Mouse (Mus musculus) left cerebral cortex, adult 2 months (tissue): ENCODE measurements around the gene Ak9. TPM values are rescaled to one million over a fixed set of nuclear protein-coding genes. Genes with fewer than 3 reads are reported as not detected.

ENCODE experiments used
- DNase-seq, 2 experiments: peaks; one replicate each; pipeline ENCODE4 v3.0.0; 2021 to 2022; ENCODE audit warnings: low spot score in 2 of 2, mixed read lengths in 1 of 2; ENCODE audit errors: extremely low spot score in 1 of 2
- H3K27ac ChIP-seq: fragments of 200-600 bp; 2 replicates; pipeline ENCODE4 v1.8.1; 2022
- H3K4me3 ChIP-seq: fragments of 200-600 bp; 2 replicates; pipeline ENCODE4 v1.8.1; 2022
- CTCF ChIP-seq: fragments of 200-600 bp; IDR thresholded peaks from 2 replicates; pipeline ENCODE4 v1.8.1; 2022; ENCODE audit warnings: antibody characterized with exemption, mild to moderate bottlenecking, moderate library complexity
- intact Hi-C: fragments of 180-260 bp; cut with DNase I; formaldehyde crosslinking; loops from one replicate; pipeline ENCODE4 v1.15.1; 2025
- long read RNA-seq, 2 experiments: library from polyadenylated mRNA; stranded (forward); transcript quantifications; one replicate each; pipeline ENCODE4 v2.0.0; 2021; ENCODE audit warnings: borderline mapping rate in 2 of 2
- total RNA-seq, 2 experiments: library from RNA; stranded (reverse); gene quantifications; 2 replicates each; pipeline ENCODE4 v1.2.3; 2021

Ak9 gene
- under 1 TPM; 0.05 to 0.07 TPM for total RNA-seq
- long read RNA-seq, experiment 1, partial matches to known transcripts = 0 of 1 reads
- long read RNA-seq, experiment 1, other reads (novel, unspliced or antisense) = 1 of 1 reads
- long read RNA-seq, experiment 2 = 0 reads

- peak; percentile 81 to 87 for DNase-seq
- H3K27ac ChIP-seq = peak within 1 kb of the TSS; percentile 74
- peak; percentile 84 for TF ChIP-seq CTCF
- intact Hi-C loops = loop anchor here (1.0 to 5.0 kb wide), 3 partner anchors 98 to 386 kb away; partner anchors contain the start of gene Cd164
- H3K4me3 ChIP-seq = peak within 1 kb of the TSS; percentile 87
These were observed at the start of gene Ak9 for GRCm38 (mm10) chr10:41303639-41304444. TSS of gene Ak9 (plus strand) at chr10:41303980.

DNA sequence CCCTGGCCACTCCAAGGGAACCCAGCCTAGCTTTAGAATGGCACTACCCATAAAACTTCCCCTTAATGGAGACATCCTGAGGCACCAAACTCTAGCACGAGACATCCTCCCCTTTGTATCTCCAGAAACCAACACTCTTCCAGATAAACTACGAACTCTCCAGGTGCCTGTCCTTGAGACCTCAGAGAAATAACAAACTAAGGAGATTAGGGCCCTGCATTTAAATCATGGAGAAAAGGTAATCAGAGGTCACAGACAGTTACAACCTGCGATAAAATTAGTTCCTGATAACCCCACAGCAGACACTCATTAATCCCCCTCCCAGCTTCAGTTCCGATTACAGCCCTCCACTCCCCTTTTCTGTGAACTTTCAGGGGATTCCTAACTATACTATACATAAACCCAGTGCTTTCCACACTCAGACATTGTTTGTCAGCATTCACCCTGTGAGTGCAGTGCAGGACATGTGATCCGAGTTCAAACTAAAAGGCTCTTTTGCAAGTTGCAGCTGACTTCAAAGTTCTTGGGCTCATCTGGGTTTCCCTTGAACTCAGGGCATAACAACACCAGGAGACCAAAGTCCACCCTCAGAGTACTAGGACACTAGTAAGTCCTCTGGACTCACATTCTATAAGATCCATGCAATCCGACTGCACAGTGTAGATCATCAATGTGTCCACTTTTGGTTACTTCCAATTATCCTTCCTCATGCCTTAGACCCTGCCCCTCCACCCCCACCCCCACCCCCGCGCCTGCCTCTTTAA, 43.4 kb upstream of the Ak9 start:
- intact Hi-C loops = no loop called here
- DNase-seq = no peak
- no peak for TF ChIP-seq CTCF
- Histone ChIP-seq H3K27ac (no peak overlapping the region), H3K4me3 (no peak overlapping the region)

DNA sequence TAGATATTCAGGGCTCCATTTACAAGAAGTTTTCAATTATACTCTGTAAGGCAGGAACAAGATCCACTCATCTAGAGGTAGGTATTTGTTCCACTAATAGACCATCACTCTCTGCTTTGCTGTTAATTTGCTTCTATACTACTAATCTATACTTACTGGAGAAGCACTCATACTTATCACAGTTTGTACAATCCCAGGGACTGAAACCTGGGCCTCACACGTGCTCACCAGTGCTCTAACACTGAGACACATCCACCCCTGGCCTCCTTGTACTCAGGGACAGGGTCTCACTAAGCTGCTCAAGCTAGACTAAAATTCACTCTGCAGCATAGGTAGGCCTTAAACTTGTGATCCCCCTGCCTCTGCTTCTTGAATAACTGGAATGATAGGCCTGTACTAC, 42.6 kb upstream of the Ak9 start:
- DNase-seq = no peak
- TF ChIP-seq CTCF = no peak
- intact Hi-C loops = no loop called here
- Histone ChIP-seq H3K4me3 (no peak overlapping the region), H3K27ac (no peak overlapping the region)

- H3K27ac ChIP-seq = no peak overlapping the region
- intact Hi-C loops = no loop called here
- TF ChIP-seq CTCF = peak; percentile 9; the same call in 1 of the 2 replicates
These were observed 41.9 kb upstream of the Ak9 start for GRCm38 (mm10) chr10:41261889-41262288.

GRCm38 (mm10) chr10:41271860-41272259, 31.9 kb upstream of the Ak9 start:
- intact Hi-C loops = loop anchor here (5.0 kb wide), 1 partner anchor 270 kb away; no protein-coding TSS in a partner anchor

More at GRCm38 (mm10) chr10:41261889-41262288, 41.9 kb upstream of the Ak9 start:
- no peak for DNase-seq
- no peak overlapping the region for H3K4me3 ChIP-seq

DNA sequence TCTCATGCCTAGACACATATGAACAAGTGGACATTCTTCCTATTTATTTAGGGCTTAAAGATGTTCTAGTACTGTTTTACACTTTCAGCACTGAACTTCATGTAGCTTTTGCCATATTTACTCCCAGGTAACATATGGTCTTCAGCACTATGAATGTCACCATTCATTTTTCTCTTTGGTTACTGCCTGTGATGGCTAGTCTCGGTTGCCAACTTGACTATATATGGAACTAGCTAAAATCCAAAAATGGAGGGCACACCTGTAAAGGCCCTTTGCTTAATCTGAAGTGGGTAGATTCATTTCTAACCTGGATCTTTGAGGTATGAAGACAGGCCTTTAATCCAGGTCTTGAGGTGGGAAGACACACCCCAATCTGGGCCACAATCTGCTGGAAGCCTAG, 28.9 kb upstream of the Ak9 start:
- DNase-seq = no peak
- Histone ChIP-seq H3K4me3 (no peak overlapping the region), H3K27ac (no peak overlapping the region)
- TF ChIP-seq CTCF = no peak
- intact Hi-C loops = loop anchor here (5.0 kb wide), 1 partner anchor 273 kb away; no protein-coding TSS in a partner anchor

More at GRCm38 (mm10) chr10:41271860-41272259, 31.9 kb upstream of the Ak9 start:
- Histone ChIP-seq H3K4me3 (no peak overlapping the region), H3K27ac (no peak overlapping the region)
- DNase-seq = no peak
- TF ChIP-seq CTCF = peak; percentile 53

DNA sequence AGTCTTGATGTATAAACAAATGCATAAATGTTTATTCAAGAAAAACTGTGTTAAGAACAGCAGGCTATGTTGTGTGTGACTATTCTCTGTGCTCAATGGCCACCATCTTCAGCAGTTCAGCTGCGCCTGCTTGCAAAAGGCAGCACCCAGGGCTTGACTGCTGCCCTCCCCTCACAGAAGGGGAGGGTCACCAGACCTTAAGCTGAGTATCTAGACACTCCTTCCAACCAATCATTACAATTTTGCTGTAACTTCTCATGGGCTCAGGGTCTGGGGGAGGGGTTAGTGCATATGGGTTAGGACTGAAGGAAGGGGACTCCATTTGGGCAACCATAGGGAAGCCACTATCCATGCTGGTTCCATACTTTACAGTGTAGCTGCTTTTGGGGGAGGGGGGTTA, 25.0 kb upstream of the Ak9 start:
- DNase-seq = no peak
- H3K27ac ChIP-seq = no peak overlapping the region
- no peak for TF ChIP-seq CTCF

DNA sequence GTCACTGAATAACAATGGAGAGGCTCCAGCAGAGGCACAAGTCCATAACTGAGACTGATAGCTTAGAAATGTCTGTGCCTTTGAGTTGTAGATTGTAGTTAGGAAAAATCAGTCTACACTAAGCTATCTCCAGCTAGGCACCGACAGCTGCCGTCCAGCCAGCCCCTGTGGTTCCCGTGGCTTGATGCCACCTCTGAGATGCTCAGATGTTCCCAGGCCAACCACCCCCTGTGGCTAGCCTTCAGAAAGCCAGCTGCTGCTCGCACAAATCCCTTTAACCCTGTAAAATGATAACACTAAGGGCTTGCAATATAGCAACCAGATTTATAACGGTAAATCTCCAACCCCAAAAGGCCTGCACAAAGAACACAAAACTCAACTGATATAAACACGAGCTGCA, 23.6 kb upstream of the Ak9 start:
- no peak overlapping the region for H3K4me3 ChIP-seq
- intact Hi-C loops = no loop called here
- no peak for TF ChIP-seq CTCF

More for the DNA sequence above, 25.0 kb upstream of the Ak9 start:
- H3K4me3 ChIP-seq = no peak overlapping the region
- intact Hi-C loops = no loop called here

DNA sequence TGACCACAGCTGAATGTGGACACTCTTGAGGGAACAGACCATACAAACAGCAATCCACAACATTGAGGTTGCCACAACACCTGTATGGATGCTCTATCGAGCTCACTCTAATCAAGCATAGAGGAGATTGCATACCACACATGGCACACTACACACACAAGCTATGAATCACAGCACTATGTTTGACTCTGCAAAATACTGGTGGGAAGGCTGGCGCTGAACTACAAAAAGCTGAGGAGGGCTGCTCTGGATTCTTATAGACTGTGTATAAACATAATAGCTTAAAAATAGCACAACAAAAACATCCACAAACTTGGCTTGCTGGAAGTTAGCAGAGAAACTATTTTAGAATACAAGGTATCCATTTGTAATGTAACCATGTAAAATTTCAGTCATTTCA, 23.0 kb upstream of the Ak9 start:
- TF ChIP-seq CTCF = no peak
- intact Hi-C loops = no loop called here

More for the DNA sequence above, 23.6 kb upstream of the Ak9 start:
- no peak overlapping the region for H3K27ac ChIP-seq
- no peak for DNase-seq

DNA sequence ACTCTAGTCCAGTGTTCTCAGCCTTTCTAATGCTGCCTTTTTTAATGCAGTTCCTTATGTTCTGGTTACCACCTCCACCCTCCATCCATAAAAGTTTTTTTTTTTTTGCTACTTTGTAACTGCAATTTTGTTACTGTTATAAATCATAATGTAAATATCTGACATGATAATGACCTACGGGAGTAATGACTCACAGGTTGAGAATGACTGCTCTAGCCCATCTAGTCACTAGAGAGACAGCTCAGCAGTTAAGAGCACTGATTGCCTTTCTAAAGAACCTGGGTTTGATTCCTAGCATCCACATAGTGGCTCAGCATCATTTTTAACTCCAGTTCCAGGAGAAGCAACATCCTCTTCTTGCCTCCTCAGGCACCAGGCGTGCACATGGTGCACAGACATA, 21.7 kb upstream of the Ak9 start:
- no peak for TF ChIP-seq CTCF
- intact Hi-C loops = no loop called here
- Histone ChIP-seq H3K4me3 (no peak overlapping the region), H3K27ac (no peak overlapping the region)
- no peak for DNase-seq

More for the DNA sequence above, 23.0 kb upstream of the Ak9 start:
- Histone ChIP-seq H3K4me3 (no peak overlapping the region), H3K27ac (no peak overlapping the region)
- DNase-seq = no peak

DNA sequence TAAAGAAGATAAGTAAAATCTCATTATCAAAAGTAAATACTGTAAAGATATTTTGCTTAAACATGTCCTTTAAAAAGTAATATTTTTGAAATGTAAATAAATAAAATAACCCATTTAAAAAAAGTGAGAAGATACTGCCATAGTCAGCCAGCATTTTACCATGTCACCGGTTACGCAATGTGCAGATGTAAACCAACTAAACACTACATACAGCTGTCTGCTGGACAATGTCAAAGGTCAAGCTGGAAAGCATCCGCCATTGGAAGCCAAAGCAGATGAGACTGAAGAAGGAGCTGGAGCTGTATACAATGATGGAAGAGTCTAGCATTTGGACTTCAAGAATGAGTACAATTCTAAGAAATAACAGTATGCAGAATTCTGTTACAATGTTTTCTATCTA, 16.2 kb upstream of the Ak9 start:
- intact Hi-C loops = loop anchor here (2.0 to 5.0 kb wide), 2 partner anchors 283 to 640 kb away; no protein-coding TSS in a partner anchor
- DNase-seq = no peak
- no peak overlapping the region for H3K27ac ChIP-seq
- H3K4me3 ChIP-seq = no peak overlapping the region
- TF ChIP-seq CTCF = no peak

- TF ChIP-seq CTCF = no peak
- intact Hi-C loops = loop anchor here (2.0 to 5.0 kb wide), 2 partner anchors 283 to 641 kb away; no protein-coding TSS in a partner anchor
- DNase-seq = no peak
- Histone ChIP-seq H3K4me3 (no peak overlapping the region), H3K27ac (no peak overlapping the region; the same call in 1 of the 2 replicates)
These were observed 15.7 kb upstream of the Ak9 start for GRCm38 (mm10) chr10:41288074-41288473.
